Mouse (Mus musculus): ENCODE results near the gene Pafah2. TPM values are rescaled to one million over a fixed set of nuclear protein-coding genes. Genes with fewer than 3 reads are reported as not detected.

Pafah2 gene
- polyA plus RNA-seq, 1 experiment from 2014 or later: 10.7 TPM

DNA sequence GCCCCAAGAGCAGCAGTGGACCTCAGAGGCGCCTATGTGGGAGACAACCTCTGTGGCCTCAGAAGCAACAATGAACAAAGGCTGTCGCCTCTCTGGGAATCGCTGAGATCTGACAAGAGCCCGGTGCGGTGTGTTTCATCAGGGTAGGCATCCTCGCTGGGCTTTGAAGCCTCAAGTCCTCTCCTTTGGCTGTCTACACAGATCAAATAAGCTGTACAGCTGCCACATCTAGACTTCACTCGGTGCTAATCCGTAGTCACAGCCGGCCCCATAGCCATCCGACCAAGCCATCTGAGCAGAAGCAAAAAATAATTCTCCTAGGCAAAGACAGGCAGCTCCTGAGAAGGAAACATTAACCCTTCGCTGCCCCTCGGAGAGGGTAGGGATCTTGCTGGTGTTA is 69.7 kb downstream of the Pafah2 start:
- ATAC-seq (ENCODE audit: insufficient number of reproducible peaks, low FRiP score): no peak
- peaks cover 19% of the 10 kb centered on the region for H3K4me1 ChIP-seq (replicated peaks)
- no peaks in the 10 kb centered on the region for H3K27me3 ChIP-seq (replicated peaks)
- H3K27ac ChIP-seq (ENCODE audit: poor library complexity, severe bottlenecking): no peak overlapping the region
- WGBS: 39% methylated on average over 12 of the region's 12 CpGs
- no peak overlapping the region for H3K9ac ChIP-seq
- no peaks in the 10 kb centered on the region for H3K9me3 ChIP-seq (replicated peaks)
- H3K36me3 ChIP-seq: peaks cover 3% of the 10 kb centered on the region
- H3K4me3 ChIP-seq: no peak overlapping the region
- H3K4me2 ChIP-seq: no peak overlapping the region

DNA sequence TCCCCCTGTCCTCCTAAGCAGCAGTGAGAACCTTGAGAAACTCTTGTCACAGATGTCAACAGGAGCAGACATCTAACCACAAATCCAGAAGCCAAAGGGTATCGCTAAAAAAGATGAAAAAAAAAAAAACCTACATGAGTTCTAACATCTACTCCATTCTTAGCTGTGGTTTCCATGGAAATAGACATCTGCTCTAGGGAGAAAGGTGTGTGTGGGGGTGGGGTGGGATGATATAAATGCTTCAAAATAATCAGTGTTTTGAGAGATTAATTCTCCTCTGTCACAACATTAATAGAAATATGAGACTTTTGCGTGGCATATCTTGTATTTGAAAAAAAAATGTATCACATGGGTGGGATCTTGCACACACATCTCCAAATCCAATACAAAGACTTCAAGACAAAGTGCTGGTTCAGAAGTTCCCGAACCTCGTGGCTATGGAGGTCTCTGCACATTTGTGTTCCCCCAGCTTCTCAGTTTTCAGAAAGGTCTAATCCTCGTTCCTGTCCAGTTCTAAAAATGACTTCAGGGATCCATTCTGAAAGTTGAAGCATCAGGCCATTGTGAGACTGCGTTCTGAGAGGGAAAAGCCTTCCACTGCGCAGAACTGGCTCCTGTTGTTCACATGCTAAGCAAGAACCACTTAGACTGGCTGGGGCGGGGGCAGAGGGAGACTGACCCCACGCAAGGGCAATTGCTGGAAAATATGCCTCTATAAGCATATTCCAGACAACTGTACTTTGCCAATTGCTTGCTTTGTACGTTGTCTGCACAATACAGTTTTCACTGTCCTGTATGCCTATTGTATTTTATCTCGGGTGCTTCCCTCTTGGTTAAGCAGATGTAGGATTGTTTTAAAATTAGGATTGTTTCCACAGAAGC is 70.5 kb downstream of the Pafah2 start:
- Histone ChIP-seq H3K9ac (peak overlapping the region; percentile 79; the same call in 1 of the 2 replicates), H3K36me3 (peaks cover 10% of the 10 kb centered on the region), H3K9me3 (replicated peaks) (0 out of 2 replicates have a peak, but pooled peaks cover 3% of the 10 kb centered on the region), H3K4me3 (0 out of 2 replicates have a peak overlapping the region, but pooled peaks have one; percentile 84), H3K4me2 (peak overlapping the region; percentile 93; the same call in 1 of the 2 replicates), H3K27ac (ENCODE audit: poor library complexity, severe bottlenecking) (no peak overlapping the region), H3K4me1 (replicated peaks) (peaks cover 19% of the 10 kb centered on the region), H3K27me3 (replicated peaks) (no peaks in the 10 kb centered on the region)
- no peak for ATAC-seq (ENCODE audit: insufficient number of reproducible peaks, low FRiP score)
- 77% methylated on average over 11 of the region's 11 CpGs for WGBS

- Histone ChIP-seq H3K4me2 (peak overlapping the region; percentile 93), H3K9me3 (replicated peaks) (0 out of 2 replicates have a peak, but pooled peaks cover 3% of the 10 kb centered on the region), H3K4me3 (peak overlapping the region; percentile 84), H3K9ac (peak overlapping the region; percentile 79), H3K27ac (ENCODE audit: poor library complexity, severe bottlenecking) (peak overlapping the region; percentile 56), H3K4me1 (replicated peaks) (peaks cover 19% of the 10 kb centered on the region), H3K27me3 (replicated peaks) (no peaks in the 10 kb centered on the region), H3K36me3 (peaks cover 18% of the 10 kb centered on the region)
- peak; percentile 35 for ATAC-seq (ENCODE audit: insufficient number of reproducible peaks, low FRiP score)
- under 1% methylated on average over 31 of the region's 31 CpGs for WGBS
These were observed 71.5 kb downstream of the Pafah2 start for GRCm38 (mm10) chr4:134467435-134468214.

DNA sequence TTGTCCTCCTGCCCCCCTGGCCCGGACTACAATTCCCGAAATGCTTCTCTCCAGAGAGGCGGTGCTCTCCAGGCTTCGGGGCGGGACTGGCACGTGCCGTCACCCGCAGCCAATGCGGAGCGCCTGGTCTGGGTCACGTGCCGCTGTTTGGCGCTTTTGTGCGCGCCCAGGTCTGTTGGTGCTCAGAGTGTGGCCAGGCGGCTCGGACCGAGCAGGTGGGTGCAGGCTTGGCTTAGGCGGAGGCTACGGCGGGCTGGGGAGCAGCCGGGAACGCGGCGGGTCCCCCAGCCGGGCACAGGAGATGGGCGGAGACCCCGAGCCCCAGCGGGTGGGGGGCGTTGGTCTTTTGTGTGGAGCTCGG is 72.1 kb downstream of the Pafah2 start, which contains the start of gene Stmn1:
Gene Stmn1 (plus strand): TSS at position 106 of the 361 bp plus-strand sequence.
- peak within 1 kb of the TSS; percentile 84 for H3K4me3 ChIP-seq
- under 1% methylated on average over 30 of the region's 31 CpGs for WGBS
- peak within 1 kb of the TSS; percentile 95 for H3K9ac ChIP-seq
- ATAC-seq (ENCODE audit: insufficient number of reproducible peaks, low FRiP score): peak; percentile 97
- peak within 1 kb of the TSS; percentile 91 for H3K27ac ChIP-seq (ENCODE audit: poor library complexity, severe bottlenecking)
- peaks cover 24% of the 10 kb centered on the region for H3K36me3 ChIP-seq
- H3K27me3 ChIP-seq (replicated peaks): no peaks in the 10 kb centered on the region
- H3K4me2 ChIP-seq: peak within 1 kb of the TSS; percentile 93
- H3K9me3 ChIP-seq (replicated peaks): 0 out of 2 replicates have a peak, but pooled peaks cover 3% of the 10 kb centered on the region
- peaks cover 19% of the 10 kb centered on the region for H3K4me1 ChIP-seq (replicated peaks)

DNA sequence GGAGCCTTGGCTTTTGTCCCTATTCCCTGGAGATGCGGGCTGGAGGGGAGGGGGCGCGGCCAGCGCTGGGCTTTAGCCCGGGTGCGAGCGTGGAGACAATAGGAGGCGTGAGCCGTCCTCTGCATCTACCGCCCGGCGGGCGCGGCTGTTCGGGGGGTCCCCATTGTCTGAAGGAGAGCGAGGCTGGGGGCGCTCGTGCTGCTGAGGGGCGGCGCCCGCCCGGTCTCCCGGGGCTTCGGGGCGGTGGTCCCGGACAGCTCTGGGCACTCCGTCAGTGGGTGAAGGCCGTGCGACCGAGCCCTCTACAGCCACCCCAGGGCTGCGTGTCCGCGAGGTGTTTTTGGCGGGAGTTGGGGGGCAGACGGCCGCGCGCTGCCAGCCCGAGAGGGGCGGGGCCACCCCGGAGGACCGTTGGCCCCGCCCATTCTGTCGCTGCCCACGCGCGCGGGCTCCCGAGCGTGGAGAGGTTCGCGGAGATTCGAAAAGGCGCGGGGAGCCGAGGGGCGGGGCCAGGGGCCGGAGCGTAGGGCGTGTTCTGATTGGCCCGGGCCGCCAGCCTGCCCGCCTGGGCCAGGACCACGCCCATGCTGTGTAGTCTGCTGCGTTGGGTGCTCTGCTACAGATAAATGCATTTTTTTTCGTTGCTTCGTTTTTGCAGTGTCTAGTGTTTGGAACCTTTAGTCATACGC is 72.6 kb downstream of the Pafah2 start:
- no peaks in the 10 kb centered on the region for H3K27me3 ChIP-seq (replicated peaks)
- under 1% methylated on average over 57 of the region's 68 CpGs for WGBS
- H3K27ac ChIP-seq (ENCODE audit: poor library complexity, severe bottlenecking): peak overlapping the region; percentile 91
- peaks cover 25% of the 10 kb centered on the region for H3K36me3 ChIP-seq
- peaks cover 19% of the 10 kb centered on the region for H3K4me1 ChIP-seq (replicated peaks)
- peak; percentile 90 for ATAC-seq (ENCODE audit: insufficient number of reproducible peaks, low FRiP score)
- peak overlapping the region; percentile 84 for H3K4me3 ChIP-seq
- H3K9ac ChIP-seq: peak overlapping the region; percentile 95
- 0 out of 2 replicates have a peak, but pooled peaks cover 3% of the 10 kb centered on the region for H3K9me3 ChIP-seq (replicated peaks)
- H3K4me2 ChIP-seq: peak overlapping the region; percentile 93

DNA sequence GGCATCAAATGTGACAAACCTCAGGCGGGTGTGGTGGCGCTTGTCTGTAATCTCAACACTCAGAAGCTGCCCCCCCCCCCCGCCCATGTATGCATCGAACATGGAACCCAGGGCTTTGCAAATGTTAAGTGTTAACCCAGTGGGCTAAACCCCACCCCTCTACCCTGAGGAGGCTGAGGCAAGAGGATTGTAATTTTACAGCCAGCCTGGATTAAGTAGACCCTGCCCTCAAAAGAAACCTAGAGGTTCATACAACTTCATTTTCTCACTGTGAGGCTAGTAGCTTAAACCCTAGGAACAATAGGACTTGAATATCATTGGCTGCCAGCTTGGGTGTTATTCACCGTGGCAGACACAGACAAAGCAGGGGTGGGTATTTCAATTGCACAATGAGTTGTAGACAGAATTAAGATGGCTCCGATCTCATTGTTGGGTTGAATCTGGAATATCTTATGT is 73.2 kb downstream of the Pafah2 start:
- Histone ChIP-seq H3K9ac (peak overlapping the region; percentile 72), H3K4me1 (replicated peaks) (peaks cover 19% of the 10 kb centered on the region), H3K4me3 (peak overlapping the region; percentile 84), H3K9me3 (replicated peaks) (0 out of 2 replicates have a peak, but pooled peaks cover 3% of the 10 kb centered on the region), H3K27ac (ENCODE audit: poor library complexity, severe bottlenecking) (peak overlapping the region; percentile 21; the same call in 1 of the 2 replicates), H3K36me3 (peaks cover 32% of the 10 kb centered on the region), H3K4me2 (peak overlapping the region; percentile 93), H3K27me3 (replicated peaks) (no peaks in the 10 kb centered on the region)
- WGBS: 24% methylated on average over 6 of the region's 6 CpGs
- ATAC-seq (ENCODE audit: insufficient number of reproducible peaks, low FRiP score): no peak

DNA sequence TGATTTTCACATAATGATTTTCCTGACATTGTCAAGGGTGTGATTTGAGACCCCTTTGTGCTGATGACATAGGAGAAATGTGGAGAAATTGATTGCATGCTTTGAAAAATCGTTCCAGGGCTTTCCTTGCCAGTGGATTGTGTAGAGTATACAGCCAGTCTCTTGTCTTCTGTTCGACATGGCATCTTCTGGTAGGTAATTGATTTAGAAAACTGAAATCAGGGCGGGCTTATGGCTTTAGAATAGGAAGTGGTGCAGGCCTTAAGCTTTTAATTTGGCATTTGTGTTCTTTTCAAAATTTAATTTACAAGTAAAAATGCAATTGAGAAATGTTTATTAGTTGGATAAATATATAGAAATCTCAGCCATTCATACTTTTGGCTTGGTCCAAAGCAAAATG is 73.9 kb downstream of the Pafah2 start:
- no peak for ATAC-seq (ENCODE audit: insufficient number of reproducible peaks, low FRiP score)

GRCm38 (mm10) chr4:134471469-134471868 is 75.3 kb downstream of the Pafah2 start:
- Histone ChIP-seq H3K4me2 (no peak overlapping the region), H3K4me3 (no peak overlapping the region)

More for the DNA sequence above, 73.9 kb downstream of the Pafah2 start:
- Histone ChIP-seq H3K9ac (no peak overlapping the region), H3K27me3 (replicated peaks) (no peaks in the 10 kb centered on the region), H3K4me2 (peak overlapping the region; percentile 38), H3K4me3 (peak overlapping the region; percentile 19; the same call in 1 of the 2 replicates), H3K9me3 (replicated peaks) (0 out of 2 replicates have a peak, but pooled peaks cover 3% of the 10 kb centered on the region), H3K4me1 (replicated peaks) (peaks cover 19% of the 10 kb centered on the region), H3K27ac (ENCODE audit: poor library complexity, severe bottlenecking) (no peak overlapping the region), H3K36me3 (peaks cover 38% of the 10 kb centered on the region)
- WGBS: 89% methylated on average over 3 of the region's 3 CpGs

GRCm38 (mm10) chr4:134473764-134474163 is 77.6 kb downstream of the Pafah2 start:
- H3K4me1 ChIP-seq (replicated peaks): peaks cover 7% of the 10 kb centered on the region
- H3K27ac ChIP-seq (ENCODE audit: poor library complexity, severe bottlenecking): no peak overlapping the region
- peaks cover 61% of the 10 kb centered on the region for H3K36me3 ChIP-seq
- H3K27me3 ChIP-seq (replicated peaks): no peaks in the 10 kb centered on the region
- WGBS: 80% methylated on average over 4 of the region's 4 CpGs
- H3K4me2 ChIP-seq: no peak overlapping the region
- H3K9ac ChIP-seq: no peak overlapping the region
- ATAC-seq (ENCODE audit: insufficient number of reproducible peaks, low FRiP score): no peak
- H3K4me3 ChIP-seq: no peak overlapping the region
- 0 out of 2 replicates have a peak, but pooled peaks cover 3% of the 10 kb centered on the region for H3K9me3 ChIP-seq (replicated peaks)

More at GRCm38 (mm10) chr4:134471469-134471868, 75.3 kb downstream of the Pafah2 start:
- peaks cover 15% of the 10 kb centered on the region for H3K4me1 ChIP-seq (replicated peaks)
- ATAC-seq (ENCODE audit: insufficient number of reproducible peaks, low FRiP score): no peak
- no peak overlapping the region for H3K9ac ChIP-seq
- H3K9me3 ChIP-seq (replicated peaks): 0 out of 2 replicates have a peak, but pooled peaks cover 3% of the 10 kb centered on the region
- no peaks in the 10 kb centered on the region for H3K27me3 ChIP-seq (replicated peaks)
- H3K36me3 ChIP-seq: peaks cover 53% of the 10 kb centered on the region
- no peak overlapping the region for H3K27ac ChIP-seq (ENCODE audit: poor library complexity, severe bottlenecking)

- peaks cover 6% of the 10 kb centered on the region for H3K4me1 ChIP-seq (replicated peaks)
- no peaks in the 10 kb centered on the region for H3K27me3 ChIP-seq (replicated peaks)
- no peak overlapping the region for H3K9ac ChIP-seq
- peaks cover 61% of the 10 kb centered on the region for H3K36me3 ChIP-seq
- no peak overlapping the region for H3K4me3 ChIP-seq
- H3K9me3 ChIP-seq (replicated peaks): 0 out of 2 replicates have a peak, but pooled peaks cover 3% of the 10 kb centered on the region
- no peak for ATAC-seq (ENCODE audit: insufficient number of reproducible peaks, low FRiP score)
- H3K4me2 ChIP-seq: no peak overlapping the region
- 78% methylated on average over 8 of the region's 8 CpGs for WGBS
- H3K27ac ChIP-seq (ENCODE audit: poor library complexity, severe bottlenecking): no peak overlapping the region
These were observed 78.1 kb downstream of the Pafah2 start for GRCm38 (mm10) chr4:134474240-134474639.

Data from heart, embryonic 12.5 days (tissue).